Mouse (Mus musculus) limb, embryonic 12.5 days (tissue): ENCODE measurements around the gene Shmt2. TPM values are rescaled to one million over a fixed set of nuclear protein-coding genes. Genes with fewer than 3 reads are reported as not detected.

Experiments used
- ATAC-seq: fragments of 200-750 bp; cut with Nextera tagmentation; 2 replicates; pipeline ENCODE4 v1.8.0; 2017; ENCODE audit warnings: low read depth, moderate TSS enrichment; ENCODE audit not compliant: insufficient number of reproducible peaks, insufficient read depth, low FRiP score, low TSS enrichment
- H3K27ac ChIP-seq: fragments of 300-500 bp; sonication (generic); 2 replicates; pipeline ENCODE4 v1.5.1; 2016; ENCODE audit warnings: mild to moderate bottlenecking, moderate library complexity
- H3K27me3 ChIP-seq: fragments of 300-500 bp; sonication (generic); 2 replicates; pipeline ENCODE4 v1.6.1; 2016; ENCODE audit warnings: mild to moderate bottlenecking, moderate library complexity
- H3K36me3 ChIP-seq: fragments of 300-500 bp; sonication (generic); 2 replicates; pipeline ENCODE4 v1.6.1; 2016; ENCODE audit warnings: mild to moderate bottlenecking, moderate library complexity
- H3K4me1 ChIP-seq: fragments of 300-500 bp; sonication (generic); replicated peaks from 2 replicates; pipeline ENCODE4 v1.6.1; 2016
- H3K4me2 ChIP-seq: fragments of 300-500 bp; sonication (generic); 2 replicates; pipeline ENCODE4 v1.6.1; 2016; ENCODE audit warnings: mild to moderate bottlenecking, moderate library complexity
- H3K4me3 ChIP-seq: fragments of 300-500 bp; sonication (generic); replicated peaks from 2 replicates; pipeline ENCODE4 v1.5.1; 2016; ENCODE audit warnings: mild to moderate bottlenecking
- H3K9ac ChIP-seq: fragments of 300-500 bp; sonication (generic); replicated peaks from 2 replicates; pipeline ENCODE4 v1.6.1; 2016; ENCODE audit warnings: mild to moderate bottlenecking, moderate library complexity
- H3K9me3 ChIP-seq: fragments of 300-500 bp; sonication (generic); 2 replicates; pipeline ENCODE4 v1.6.1; 2016; ENCODE audit warnings: mild to moderate bottlenecking, moderate library complexity
- WGBS: fragments of 180-500 bp; shearing (Covaris S2); methylation state at CpG from one replicate; pipeline ENCODE4 v1.1.7; 2016; 5-methylcytosine and 5-hydroxymethylcytosine counted together
- polyA plus RNA-seq: library from polyadenylated mRNA; unstranded; fragments of >200 nt; fragmentation: Nextera tagmentation; extraction: Ambion mirVana; gene quantifications from 2 replicates; pipeline ENCODE4 v1.2.1, GENCODE M21; 2016

The Shmt2 gene
- polyA plus RNA-seq, 1 experiment from 2014 or later, result 98.1 TPM

- H3K27ac ChIP-seq, result no peak overlapping the region
- no peaks in the 10 kb centered on the region for H3K9me3 ChIP-seq
- H3K4me2 ChIP-seq, result no peak overlapping the region
- ATAC-seq, result no peak
- H3K27me3 ChIP-seq, result no peaks in the 10 kb centered on the region
- H3K9ac ChIP-seq, result no peak overlapping the region
- 94% methylated on average over 15 of the region's 15 CpGs for WGBS
- H3K36me3 ChIP-seq, result peaks cover 100% of the 10 kb centered on the region
- no peak overlapping the region for H3K4me3 ChIP-seq
- no peaks in the 10 kb centered on the region for H3K4me1 ChIP-seq
Observed at GRCm38 (mm10) chr10:127548236-127548635, 26.0 kb upstream of the Shmt2 start.

GRCm38 (mm10) chr10:127546505-127546904, 24.3 kb upstream of the Shmt2 start:
- Histone ChIP-seq H3K4me2 (no peak overlapping the region), H3K9me3 (no peaks in the 10 kb centered on the region), H3K36me3 (peaks cover 100% of the 10 kb centered on the region), H3K4me3 (no peak overlapping the region), H3K4me1 (no peaks in the 10 kb centered on the region), H3K27me3 (no peaks in the 10 kb centered on the region), H3K9ac (no peak overlapping the region), H3K27ac (no peak overlapping the region)
- ATAC-seq, result no peak
- WGBS, result 91% methylated on average over 7 of the region's 7 CpGs

GRCm38 (mm10) chr10:127544375-127544774, 22.1 kb upstream of the Shmt2 start:
- H3K4me3 ChIP-seq, result no peak overlapping the region
- 92% methylated on average over 20 of the region's 20 CpGs for WGBS
- H3K4me2 ChIP-seq, result no peak overlapping the region
- H3K9me3 ChIP-seq, result no peaks in the 10 kb centered on the region
- no peak overlapping the region for H3K27ac ChIP-seq
- no peak for ATAC-seq
- H3K9ac ChIP-seq, result no peak overlapping the region
- no peaks in the 10 kb centered on the region for H3K27me3 ChIP-seq
- H3K4me1 ChIP-seq, result no peaks in the 10 kb centered on the region
- peaks cover 100% of the 10 kb centered on the region for H3K36me3 ChIP-seq

GRCm38 (mm10) chr10:127543916-127544315, 21.7 kb upstream of the Shmt2 start:
- no peak overlapping the region for H3K4me2 ChIP-seq
- no peaks in the 10 kb centered on the region for H3K27me3 ChIP-seq
- peaks cover 100% of the 10 kb centered on the region for H3K36me3 ChIP-seq
- no peaks in the 10 kb centered on the region for H3K4me1 ChIP-seq
- H3K9me3 ChIP-seq, result no peaks in the 10 kb centered on the region
- no peak for ATAC-seq
- no peak overlapping the region for H3K27ac ChIP-seq
- no peak overlapping the region for H3K4me3 ChIP-seq
- no peak overlapping the region for H3K9ac ChIP-seq
- WGBS, result 69% methylated on average over 3 of the region's 3 CpGs

GRCm38 (mm10) chr10:127542720-127543119, 20.5 kb upstream of the Shmt2 start:
- WGBS, result 55% methylated on average over 6 of the region's 6 CpGs
- H3K36me3 ChIP-seq, result peaks cover 96% of the 10 kb centered on the region

GRCm38 (mm10) chr10:127542084-127542483, 19.8 kb upstream of the Shmt2 start:
- Histone ChIP-seq H3K4me1 (no peaks in the 10 kb centered on the region), H3K36me3 (peaks cover 90% of the 10 kb centered on the region), H3K9me3 (no peaks in the 10 kb centered on the region), H3K4me3 (no peak overlapping the region), H3K9ac (no peak overlapping the region), H3K27me3 (peaks cover under 1% of the 10 kb centered on the region; the same call in 1 of the 2 replicates), H3K4me2 (no peak overlapping the region), H3K27ac (no peak overlapping the region)
- 95% methylated on average over 13 of the region's 13 CpGs for WGBS
- ATAC-seq, result no peak

More at GRCm38 (mm10) chr10:127542720-127543119, 20.5 kb upstream of the Shmt2 start:
- ATAC-seq, result no peak
- no peaks in the 10 kb centered on the region for H3K27me3 ChIP-seq
- no peak overlapping the region for H3K4me2 ChIP-seq
- H3K4me3 ChIP-seq, result no peak overlapping the region
- no peaks in the 10 kb centered on the region for H3K4me1 ChIP-seq
- no peak overlapping the region for H3K9ac ChIP-seq
- H3K27ac ChIP-seq, result no peak overlapping the region
- H3K9me3 ChIP-seq, result no peaks in the 10 kb centered on the region

GRCm38 (mm10) chr10:127541510-127541909, 19.3 kb upstream of the Shmt2 start:
- Histone ChIP-seq H3K36me3 (peaks cover 84% of the 10 kb centered on the region), H3K9me3 (no peaks in the 10 kb centered on the region), H3K27ac (no peak overlapping the region), H3K27me3 (peaks cover 6% of the 10 kb centered on the region), H3K9ac (no peak overlapping the region), H3K4me3 (no peak overlapping the region), H3K4me1 (no peaks in the 10 kb centered on the region), H3K4me2 (no peak overlapping the region)
- ATAC-seq, result no peak
- 92% methylated on average over 8 of the region's 8 CpGs for WGBS

- Histone ChIP-seq H3K36me3 (peaks cover 49% of the 10 kb centered on the region), H3K4me2 (no peak overlapping the region), H3K9me3 (no peaks in the 10 kb centered on the region), H3K9ac (no peak overlapping the region), H3K4me3 (no peak overlapping the region), H3K4me1 (peaks cover 20% of the 10 kb centered on the region), H3K27me3 (peaks cover 41% of the 10 kb centered on the region), H3K27ac (no peak overlapping the region)
- WGBS, result 26% methylated on average over 7 of the region's 7 CpGs
- no peak for ATAC-seq
Observed at GRCm38 (mm10) chr10:127537854-127538583, 15.8 kb upstream of the Shmt2 start.

GRCm38 (mm10) chr10:127536586-127537314, 14.5 kb upstream of the Shmt2 start:
- no peak for ATAC-seq
- whole genome bisulfite sequencing, result 14% methylated on average over 8 of the region's 8 CpGs

GRCm38 (mm10) chr10:127534929-127535384, 12.7 kb upstream of the Shmt2 start:
- H3K27ac ChIP-seq, result no peak overlapping the region
- WGBS, result under 1% methylated on average over 30 of the region's 30 CpGs
- ATAC-seq, result no peak

More at GRCm38 (mm10) chr10:127536586-127537314, 14.5 kb upstream of the Shmt2 start:
- H3K4me2 ChIP-seq, result no peak overlapping the region
- H3K9me3 ChIP-seq, result no peaks in the 10 kb centered on the region
- peaks cover 37% of the 10 kb centered on the region for H3K36me3 ChIP-seq
- H3K27ac ChIP-seq, result no peak overlapping the region
- peaks cover 32% of the 10 kb centered on the region for H3K4me1 ChIP-seq
- peaks cover 54% of the 10 kb centered on the region for H3K27me3 ChIP-seq
- no peak overlapping the region for H3K4me3 ChIP-seq
- no peak overlapping the region for H3K9ac ChIP-seq

More at GRCm38 (mm10) chr10:127534929-127535384, 12.7 kb upstream of the Shmt2 start:
- peak overlapping the region; percentile 31 for H3K9ac ChIP-seq
- peaks cover 72% of the 10 kb centered on the region for H3K27me3 ChIP-seq
- H3K4me2 ChIP-seq, result peak overlapping the region; percentile 84
- peaks cover 19% of the 10 kb centered on the region for H3K36me3 ChIP-seq
- peak overlapping the region; percentile 44 for H3K4me3 ChIP-seq
- H3K4me1 ChIP-seq, result peaks cover 50% of the 10 kb centered on the region
- no peaks in the 10 kb centered on the region for H3K9me3 ChIP-seq
